Mouse (Mus musculus): Measurements from ENCODE around the gene Gm10282. TPM values are rescaled to one million over a fixed set of nuclear protein-coding genes. Genes with fewer than 3 reads are reported as not detected.

Gm10282 gene
- total and polyA plus RNA-seq, 2 experiments from 2014 or later = 0.15 to 8.4 TPM

DNA sequence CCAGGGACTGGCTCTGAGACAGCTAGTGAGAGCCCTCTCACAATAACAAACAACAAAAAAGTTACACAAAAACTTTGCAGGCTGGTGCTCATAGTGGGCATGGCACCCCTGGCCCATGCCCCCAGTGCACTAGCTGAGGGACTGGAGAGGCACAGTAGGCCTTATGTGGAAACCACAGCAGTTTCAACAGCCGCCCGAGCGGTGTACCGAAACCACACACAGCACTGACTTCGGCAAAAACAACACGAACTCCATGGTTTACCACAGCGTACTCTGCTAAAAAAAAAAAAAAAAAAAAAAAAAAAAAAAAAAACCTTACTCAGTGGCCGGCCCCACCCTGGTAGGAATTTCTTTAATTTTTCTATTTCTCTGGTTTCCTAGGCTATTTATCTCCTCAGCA, 45.7 kb upstream of the Gm10282 start:
- DNase-seq (ENCODE audit: low spot score) = no peak
- WGBS = 82% methylated on average over 8 of the region's 8 CpGs
- peaks cover 14% of the 10 kb centered on the region for H3K4me1 ChIP-seq (ENCODE audit: control insufficient read depth, insufficient read depth)
- H3K4me2 ChIP-seq (ENCODE audit: low read depth, low read length) = no peak overlapping the region
- H3K9ac ChIP-seq (replicated peaks; ENCODE audit: low read depth, low read length) = no peak overlapping the region
- H3K27ac ChIP-seq (ENCODE audit: low read depth) = no peak overlapping the region
- H3K4me3 ChIP-seq (ENCODE audit: low read depth, low read length) = no peak overlapping the region
- ATAC-seq (ENCODE audit: insufficient read depth, low read depth) = no peak
- H3K9me3 ChIP-seq (replicated peaks; ENCODE audit: control insufficient read depth, low read length) = no peaks in the 10 kb centered on the region
- TF ChIP-seq EP300 (IDR thresholded peaks at IDR 0.05; ENCODE audit: low read depth) (no peak), CTCF (IDR thresholded peaks at IDR 0.05; ENCODE audit: low read depth) (no peak)
- no peaks in the 10 kb centered on the region for H3K27me3 ChIP-seq (ENCODE audit: control insufficient read depth, insufficient read depth, low read length)
- H3K36me3 ChIP-seq (replicated peaks; ENCODE audit: control insufficient read depth, insufficient read depth, low read length) = peaks cover 18% of the 10 kb centered on the region

DNA sequence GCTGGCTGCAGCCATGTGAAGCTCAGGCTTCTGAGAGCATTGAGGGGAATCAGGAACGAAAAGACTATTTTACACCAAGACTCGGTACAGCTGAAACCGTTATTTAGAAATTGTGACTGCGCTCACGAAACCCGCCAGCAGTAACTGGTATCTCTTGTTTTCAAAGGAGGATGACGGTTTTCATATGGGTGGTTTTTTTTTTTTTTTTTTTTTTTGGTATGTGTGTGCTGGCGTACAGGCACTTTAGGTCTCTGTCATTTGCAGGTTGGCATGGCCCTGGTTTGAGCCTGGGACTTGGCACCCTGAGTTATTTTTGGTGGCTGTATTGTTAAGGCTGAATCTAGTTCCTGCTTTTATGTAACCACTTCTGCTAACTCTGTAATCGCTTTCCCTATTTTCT, 44.8 kb upstream of the Gm10282 start:
- DNase-seq (ENCODE audit: low spot score) (no peak), ATAC-seq (ENCODE audit: insufficient read depth, low read depth) (no peak)
- Histone ChIP-seq H3K4me3 (ENCODE audit: low read depth, low read length) (no peak overlapping the region), H3K4me2 (ENCODE audit: low read depth, low read length) (no peak overlapping the region), H3K27ac (ENCODE audit: low read depth) (peak overlapping the region; percentile 47; the same call in 1 of the 2 replicates), H3K36me3 (replicated peaks; ENCODE audit: control insufficient read depth, insufficient read depth, low read length) (peaks cover 22% of the 10 kb centered on the region), H3K9me3 (replicated peaks; ENCODE audit: control insufficient read depth, low read length) (no peaks in the 10 kb centered on the region), H3K27me3 (ENCODE audit: control insufficient read depth, insufficient read depth, low read length) (no peaks in the 10 kb centered on the region), H3K9ac (replicated peaks; ENCODE audit: low read depth, low read length) (no peak overlapping the region), H3K4me1 (ENCODE audit: control insufficient read depth, insufficient read depth) (peaks cover 11% of the 10 kb centered on the region)
- 81% methylated on average over 9 of the region's 9 CpGs for whole genome bisulfite sequencing
- TF ChIP-seq EP300 (IDR thresholded peaks at IDR 0.05; ENCODE audit: low read depth) (no peak), CTCF (IDR thresholded peaks at IDR 0.05; ENCODE audit: low read depth) (no peak)

DNA sequence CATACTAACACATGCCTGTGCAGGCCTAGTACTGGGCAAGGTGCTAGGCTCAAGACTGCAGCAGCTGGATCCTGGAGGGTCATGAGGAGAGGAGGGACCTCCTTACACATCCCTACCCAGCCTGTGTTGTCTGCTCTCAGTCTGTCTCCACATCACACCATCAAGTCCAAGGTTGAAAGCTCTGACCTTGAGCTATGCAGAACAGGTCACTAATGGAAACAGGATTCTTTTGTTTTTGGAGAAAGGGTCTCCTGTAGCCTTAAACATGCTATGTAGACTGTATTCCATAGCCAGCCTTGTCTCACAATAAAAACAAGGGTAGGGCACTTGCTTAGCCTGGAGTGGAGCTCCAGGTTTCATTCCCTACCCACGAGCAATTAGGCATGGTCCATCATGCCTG, 43.9 kb upstream of the Gm10282 start:
- TF ChIP-seq EP300 (IDR thresholded peaks at IDR 0.05; ENCODE audit: low read depth) = no peak
- no peak for TF ChIP-seq CTCF (IDR thresholded peaks at IDR 0.05; ENCODE audit: low read depth)
- no peak overlapping the region for H3K27ac ChIP-seq (ENCODE audit: low read depth)
- 86% methylated on average over 1 of the region's 1 CpGs for WGBS
- H3K9me3 ChIP-seq (replicated peaks; ENCODE audit: control insufficient read depth, low read length) = no peaks in the 10 kb centered on the region
- H3K27me3 ChIP-seq (ENCODE audit: control insufficient read depth, insufficient read depth, low read length) = no peaks in the 10 kb centered on the region
- peaks cover 28% of the 10 kb centered on the region for H3K36me3 ChIP-seq (replicated peaks; ENCODE audit: control insufficient read depth, insufficient read depth, low read length)
- H3K4me2 ChIP-seq (ENCODE audit: low read depth, low read length) = no peak overlapping the region
- DNase-seq (ENCODE audit: low spot score) = no peak
- no peak overlapping the region for H3K9ac ChIP-seq (replicated peaks; ENCODE audit: low read depth, low read length)
- H3K4me1 ChIP-seq (ENCODE audit: control insufficient read depth, insufficient read depth) = peaks cover 8% of the 10 kb centered on the region
- no peak overlapping the region for H3K4me3 ChIP-seq (ENCODE audit: low read depth, low read length)
- no peak for ATAC-seq (ENCODE audit: insufficient read depth, low read depth)

DNA sequence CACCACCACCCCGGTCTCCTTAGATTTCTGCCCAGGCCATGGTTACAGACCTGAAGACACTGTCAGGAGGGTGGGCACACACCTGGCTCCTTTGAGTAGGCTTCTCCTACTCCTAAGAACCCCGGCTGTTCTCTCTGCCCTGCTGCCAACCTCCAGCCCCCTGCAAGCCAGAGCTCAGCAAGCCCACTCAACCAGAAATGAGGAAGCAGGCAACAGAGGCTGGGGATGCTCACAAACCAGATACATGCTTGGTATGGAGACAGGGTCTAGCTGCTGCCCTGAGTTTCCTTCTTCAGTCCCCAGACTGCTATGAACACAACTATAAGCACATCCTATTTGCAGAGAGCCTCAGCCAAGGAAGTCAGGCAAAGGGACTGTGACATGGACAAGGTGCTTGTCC, 43.1 kb upstream of the Gm10282 start:
- no peak for DNase-seq (ENCODE audit: low spot score)
- Histone ChIP-seq H3K4me2 (ENCODE audit: low read depth, low read length) (no peak overlapping the region), H3K27me3 (ENCODE audit: control insufficient read depth, insufficient read depth, low read length) (no peaks in the 10 kb centered on the region), H3K9me3 (replicated peaks; ENCODE audit: control insufficient read depth, low read length) (no peaks in the 10 kb centered on the region), H3K4me3 (ENCODE audit: low read depth, low read length) (no peak overlapping the region), H3K4me1 (ENCODE audit: control insufficient read depth, insufficient read depth) (no peaks in the 10 kb centered on the region; the same call in 1 of the 2 replicates), H3K9ac (replicated peaks; ENCODE audit: low read depth, low read length) (no peak overlapping the region), H3K36me3 (replicated peaks; ENCODE audit: control insufficient read depth, insufficient read depth, low read length) (peaks cover 35% of the 10 kb centered on the region), H3K27ac (ENCODE audit: low read depth) (no peak overlapping the region)
- no peak for TF ChIP-seq EP300 (IDR thresholded peaks at IDR 0.05; ENCODE audit: low read depth)
- no peak for TF ChIP-seq CTCF (IDR thresholded peaks at IDR 0.05; ENCODE audit: low read depth)
- ATAC-seq (ENCODE audit: insufficient read depth, low read depth) = no peak
- WGBS = 92% methylated on average over 2 of the region's 2 CpGs

DNA sequence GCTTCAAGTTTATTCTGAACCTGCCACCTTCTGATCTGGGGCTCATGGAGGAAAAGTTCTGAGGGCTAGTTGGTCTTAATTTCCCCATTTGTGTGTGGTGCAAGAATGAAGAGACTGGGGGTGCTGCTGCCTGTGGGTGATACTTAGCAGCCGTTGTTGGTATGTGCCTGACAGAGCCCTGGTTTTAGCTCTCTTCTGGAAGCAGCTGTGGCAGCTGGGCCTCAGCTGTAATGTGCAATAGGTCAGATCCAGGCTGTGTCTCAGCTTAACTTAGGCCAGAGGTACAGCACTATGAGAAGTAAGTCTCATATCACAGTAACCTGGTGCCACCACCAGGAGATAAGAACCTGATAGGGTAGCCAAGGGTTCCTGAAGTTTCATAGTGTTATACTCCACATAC, 42.5 kb upstream of the Gm10282 start:
- no peak for ATAC-seq (ENCODE audit: insufficient read depth, low read depth)
- no peak overlapping the region for H3K9ac ChIP-seq (replicated peaks; ENCODE audit: low read depth, low read length)
- no peak overlapping the region for H3K4me3 ChIP-seq (ENCODE audit: low read depth, low read length)
- no peak for TF ChIP-seq CTCF (IDR thresholded peaks at IDR 0.05; ENCODE audit: low read depth)
- TF ChIP-seq EP300 (IDR thresholded peaks at IDR 0.05; ENCODE audit: low read depth) = no peak
- H3K27me3 ChIP-seq (ENCODE audit: control insufficient read depth, insufficient read depth, low read length) = no peaks in the 10 kb centered on the region
- WGBS = 57% methylated on average over 1 of the region's 1 CpGs
- H3K4me2 ChIP-seq (ENCODE audit: low read depth, low read length) = no peak overlapping the region
- H3K36me3 ChIP-seq (replicated peaks; ENCODE audit: control insufficient read depth, insufficient read depth, low read length) = peaks cover 40% of the 10 kb centered on the region
- no peak overlapping the region for H3K27ac ChIP-seq (ENCODE audit: low read depth)
- no peaks in the 10 kb centered on the region for H3K9me3 ChIP-seq (replicated peaks; ENCODE audit: control insufficient read depth, low read length)
- no peak for DNase-seq (ENCODE audit: low spot score)
- H3K4me1 ChIP-seq (ENCODE audit: control insufficient read depth, insufficient read depth) = no peaks in the 10 kb centered on the region; the same call in 1 of the 2 replicates

DNA sequence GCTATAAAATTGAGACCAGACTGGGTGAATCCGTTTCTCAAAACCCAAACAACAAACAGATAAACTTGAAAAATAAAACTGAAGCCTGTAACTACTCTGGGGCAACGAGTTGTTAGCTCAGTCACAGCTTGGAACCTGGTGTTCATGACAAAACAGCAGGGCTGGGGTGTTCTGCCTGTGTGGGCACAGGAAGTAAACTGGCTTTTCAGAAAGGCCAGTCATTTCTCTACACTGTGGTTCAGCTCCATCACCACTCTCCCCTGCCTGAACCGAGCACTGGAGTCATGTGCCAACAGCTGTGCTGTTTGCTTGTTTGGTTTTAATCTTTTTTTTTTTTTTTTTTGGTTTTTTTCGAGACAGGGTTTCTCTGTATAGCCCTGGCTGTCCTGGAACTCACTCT, 38.7 kb upstream of the Gm10282 start:
- WGBS = 82% methylated on average over 3 of the region's 4 CpGs
- peaks cover 68% of the 10 kb centered on the region for H3K36me3 ChIP-seq (replicated peaks; ENCODE audit: control insufficient read depth, insufficient read depth, low read length)
- no peaks in the 10 kb centered on the region for H3K27me3 ChIP-seq (ENCODE audit: control insufficient read depth, insufficient read depth, low read length)
- no peak overlapping the region for H3K4me2 ChIP-seq (ENCODE audit: low read depth, low read length)
- H3K4me3 ChIP-seq (ENCODE audit: low read depth, low read length) = no peak overlapping the region
- H3K27ac ChIP-seq (ENCODE audit: low read depth) = no peak overlapping the region
- H3K4me1 ChIP-seq (ENCODE audit: control insufficient read depth, insufficient read depth) = no peaks in the 10 kb centered on the region
- no peaks in the 10 kb centered on the region for H3K9me3 ChIP-seq (replicated peaks; ENCODE audit: control insufficient read depth, low read length)
- TF ChIP-seq EP300 (IDR thresholded peaks at IDR 0.05; ENCODE audit: low read depth) (no peak), CTCF (IDR thresholded peaks at IDR 0.05; ENCODE audit: low read depth) (no peak)
- H3K9ac ChIP-seq (replicated peaks; ENCODE audit: low read depth, low read length) = no peak overlapping the region
- no peak for DNase-seq (ENCODE audit: low spot score)
- ATAC-seq (ENCODE audit: insufficient read depth, low read depth) = no peak

Data from heart, postnatal 0 days (tissue).